Mouse (Mus musculus) G1E (cell line): Measurements from ENCODE around the gene Plin2.

Source experiments
- CTCF ChIP-seq: IDR thresholded peaks from 2 replicates; pipeline ENCODE4 v1.5.1; 2012; ENCODE audit warnings: low read depth, low read length, inconsistent platforms, mixed read lengths
- GATA1 ChIP-seq: IDR thresholded peaks from 2 replicates; pipeline ENCODE4 v1.6.1; 2012; ENCODE audit warnings: borderline replicate concordance, low read length, inconsistent platforms, mixed read lengths
- GATA2 ChIP-seq: IDR thresholded peaks from 2 replicates; pipeline ENCODE4 v1.6.1; 2012; ENCODE audit warnings: low read depth, low read length, inconsistent platforms, borderline replicate concordance
- POLR2AphosphoS5 ChIP-seq: IDR thresholded peaks from 2 replicates; pipeline ENCODE4 v1.6.1; 2012; ENCODE audit warnings: low read depth, low read length, inconsistent platforms; ENCODE audit not compliant: insufficient replicate concordance
- TAL1 ChIP-seq: conservative IDR thresholded peaks from 2 replicates; pipeline ENCODE4 v1.6.1; 2012; ENCODE audit warnings: low read depth, low read length, inconsistent platforms, mixed read lengths

- TF ChIP-seq CTCF (no peak), GATA1 (no peak), GATA2 (no peak), TAL1 (no peak), POLR2AphosphoS5 (no peak)
Observed at GRCm38 (mm10) chr4:86689056-86689735, 19.3 kb upstream of the Plin2 start.
